Mouse (Mus musculus) hindbrain, embryonic 10.5 days (tissue): ENCODE results near the gene Synj1. TPM values are rescaled to one million over a fixed set of nuclear protein-coding genes. Genes with fewer than 3 reads are reported as not detected.

Source experiments
- DNase-seq: peaks from one replicate; pipeline ENCODE4 v3.0.0-alpha.2; 2017; ENCODE audit warnings: low spot score
- H3K27ac ChIP-seq: fragments of 300-500 bp; sonication (generic); 2 replicates; pipeline ENCODE4 v1.5.1; 2016; ENCODE audit warnings: mild to moderate bottlenecking, moderate library complexity
- H3K27me3 ChIP-seq: fragments of 300-500 bp; sonication (generic); 2 replicates; pipeline ENCODE4 v1.6.1; 2016; ENCODE audit warnings: mild to moderate bottlenecking; ENCODE audit not compliant: poor library complexity, insufficient read depth, severe bottlenecking
- H3K36me3 ChIP-seq: fragments of 300-500 bp; sonication (generic); 2 replicates; pipeline ENCODE4 v1.6.1; 2016; ENCODE audit warnings: mild to moderate bottlenecking, moderate library complexity
- H3K4me1 ChIP-seq: fragments of 300-500 bp; sonication (generic); replicated peaks from 2 replicates; pipeline ENCODE4 v1.6.1; 2016; ENCODE audit warnings: mild to moderate bottlenecking
- H3K4me3 ChIP-seq: fragments of 300-500 bp; sonication (generic); 2 replicates; pipeline ENCODE4 v1.5.1; 2016; ENCODE audit warnings: mild to moderate bottlenecking, moderate library complexity
- H3K9me3 ChIP-seq: fragments of 300-500 bp; sonication (generic); 2 replicates; pipeline ENCODE4 v1.6.1; 2016; ENCODE audit warnings: mild to moderate bottlenecking, moderate library complexity
- WGBS: fragments of 180-500 bp; shearing (Covaris S2); methylation state at CpG from one replicate; pipeline ENCODE4 v1.1.7; 2016; 5-methylcytosine and 5-hydroxymethylcytosine counted together
- polyA plus RNA-seq: library from polyadenylated mRNA; unstranded; fragments of >200 nt; fragmentation: Nextera tagmentation; extraction: Ambion mirVana; gene quantifications from 2 replicates; pipeline ENCODE4 v1.2.1, GENCODE M21; 2016

Synj1 gene
- polyA plus RNA-seq, 1 experiment from 2014 or later = 19.3 TPM

DNA sequence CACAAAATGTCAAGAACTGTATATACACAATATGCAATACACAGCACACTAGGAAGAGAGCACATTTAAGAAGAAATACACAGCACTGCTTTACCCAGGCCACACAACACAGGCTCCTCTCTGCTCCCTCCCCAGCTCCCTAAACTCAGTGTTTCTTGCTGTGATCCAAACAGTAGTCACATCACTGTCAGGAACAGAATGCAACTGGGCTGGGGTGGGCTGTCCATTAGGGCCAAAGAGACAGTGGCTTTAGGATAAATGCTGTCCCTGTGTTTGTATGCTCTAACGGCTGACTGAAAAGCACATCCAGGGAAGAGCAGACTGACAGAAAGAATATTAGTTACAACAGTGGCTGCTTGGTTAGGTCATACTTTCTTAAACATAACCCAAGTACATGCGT is 18.8 kb upstream of the Synj1 start:
- H3K9me3 ChIP-seq = no peaks in the 10 kb centered on the region
- no peak overlapping the region for H3K27ac ChIP-seq
- DNase-seq = no peak
- 89% methylated on average over 2 of the region's 2 CpGs for WGBS
- no peaks in the 10 kb centered on the region for H3K4me1 ChIP-seq
- H3K4me3 ChIP-seq = no peak overlapping the region
- no peaks in the 10 kb centered on the region for H3K27me3 ChIP-seq
- H3K36me3 ChIP-seq = peaks cover 96% of the 10 kb centered on the region

DNA sequence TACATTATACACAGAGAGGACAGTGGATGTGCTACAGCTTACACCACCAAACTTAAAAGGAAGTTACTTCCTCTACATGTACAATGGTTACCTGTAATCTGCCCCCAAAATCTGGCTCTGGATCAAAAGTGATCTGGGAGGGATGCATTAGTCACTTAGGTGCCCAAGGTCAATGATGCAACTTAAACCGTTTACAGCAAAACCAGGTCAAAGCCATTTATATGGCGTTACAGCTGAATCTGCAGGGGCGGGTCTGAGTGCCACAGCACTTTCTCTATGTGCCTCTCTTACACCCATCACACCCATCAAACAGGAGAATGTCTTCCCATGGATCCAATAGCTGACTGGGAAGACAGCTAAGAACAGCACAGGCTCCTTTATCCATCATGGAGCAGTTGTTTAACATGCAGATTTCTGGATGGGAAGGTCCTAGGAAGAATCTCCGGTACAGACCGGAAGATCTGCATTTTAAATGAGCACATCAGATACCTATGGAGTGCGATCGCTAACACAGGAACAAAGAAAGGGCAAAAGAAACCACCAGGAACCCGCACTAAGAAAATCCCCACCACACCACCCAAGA is 18.1 kb upstream of the Synj1 start:
- H3K4me1 ChIP-seq = no peaks in the 10 kb centered on the region
- no peaks in the 10 kb centered on the region for H3K9me3 ChIP-seq
- peaks cover 96% of the 10 kb centered on the region for H3K36me3 ChIP-seq
- no peak for DNase-seq
- 94% methylated on average over 8 of the region's 8 CpGs for WGBS
- no peaks in the 10 kb centered on the region for H3K27me3 ChIP-seq
- no peak overlapping the region for H3K4me3 ChIP-seq
- H3K27ac ChIP-seq = no peak overlapping the region

DNA sequence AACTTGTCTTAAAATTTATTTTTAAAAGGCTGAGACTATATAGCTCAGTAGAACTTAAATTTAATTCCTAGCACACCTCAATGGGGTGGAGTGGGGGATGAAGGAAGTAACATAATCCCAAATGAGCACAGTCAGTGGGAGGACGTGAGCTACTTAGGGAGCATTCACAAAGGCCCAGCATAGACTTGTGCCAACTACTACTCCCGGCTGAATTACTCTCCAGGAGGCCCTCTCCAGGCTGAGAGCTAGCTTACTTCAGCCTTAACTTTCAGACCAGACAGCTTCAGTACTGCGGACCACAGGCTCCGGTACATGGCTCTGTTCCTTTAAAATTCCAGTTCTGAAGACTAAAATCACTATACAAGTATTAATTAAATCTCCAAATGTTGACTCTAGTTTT is 15.2 kb upstream of the Synj1 start:
- Histone ChIP-seq H3K27ac (no peak overlapping the region), H3K9me3 (peaks cover 4% of the 10 kb centered on the region; the same call in 1 of the 2 replicates), H3K36me3 (peaks cover 96% of the 10 kb centered on the region), H3K4me3 (no peak overlapping the region), H3K27me3 (no peaks in the 10 kb centered on the region), H3K4me1 (no peaks in the 10 kb centered on the region)
- WGBS = 90% methylated on average over 4 of the region's 4 CpGs
- no peak for DNase-seq

DNA sequence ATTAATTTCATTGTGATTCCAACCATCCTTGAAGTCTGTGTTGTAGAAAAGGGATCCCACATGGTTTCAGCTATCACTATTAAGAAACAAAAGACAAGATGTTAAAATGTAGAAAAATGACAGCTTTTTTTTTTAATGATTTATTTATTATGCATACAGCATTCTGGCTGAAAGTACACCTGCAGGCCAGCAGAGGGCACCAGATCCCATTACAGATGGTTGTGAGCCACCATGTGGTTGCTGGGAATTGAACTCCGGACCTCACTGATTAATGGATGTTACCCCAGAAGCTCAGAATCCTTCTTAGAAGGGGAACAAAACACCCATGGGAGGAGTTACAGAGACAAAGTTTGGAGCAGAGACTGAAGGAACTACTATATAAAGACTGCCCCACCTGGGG is 12.3 kb upstream of the Synj1 start:
- H3K36me3 ChIP-seq = peaks cover 99% of the 10 kb centered on the region
- no peak for DNase-seq
- WGBS = 91% methylated on average over 1 of the region's 1 CpGs
- H3K27ac ChIP-seq = no peak overlapping the region
- no peaks in the 10 kb centered on the region for H3K4me1 ChIP-seq
- no peaks in the 10 kb centered on the region for H3K27me3 ChIP-seq
- H3K9me3 ChIP-seq = peaks cover 4% of the 10 kb centered on the region; the same call in 1 of the 2 replicates
- H3K4me3 ChIP-seq = no peak overlapping the region

DNA sequence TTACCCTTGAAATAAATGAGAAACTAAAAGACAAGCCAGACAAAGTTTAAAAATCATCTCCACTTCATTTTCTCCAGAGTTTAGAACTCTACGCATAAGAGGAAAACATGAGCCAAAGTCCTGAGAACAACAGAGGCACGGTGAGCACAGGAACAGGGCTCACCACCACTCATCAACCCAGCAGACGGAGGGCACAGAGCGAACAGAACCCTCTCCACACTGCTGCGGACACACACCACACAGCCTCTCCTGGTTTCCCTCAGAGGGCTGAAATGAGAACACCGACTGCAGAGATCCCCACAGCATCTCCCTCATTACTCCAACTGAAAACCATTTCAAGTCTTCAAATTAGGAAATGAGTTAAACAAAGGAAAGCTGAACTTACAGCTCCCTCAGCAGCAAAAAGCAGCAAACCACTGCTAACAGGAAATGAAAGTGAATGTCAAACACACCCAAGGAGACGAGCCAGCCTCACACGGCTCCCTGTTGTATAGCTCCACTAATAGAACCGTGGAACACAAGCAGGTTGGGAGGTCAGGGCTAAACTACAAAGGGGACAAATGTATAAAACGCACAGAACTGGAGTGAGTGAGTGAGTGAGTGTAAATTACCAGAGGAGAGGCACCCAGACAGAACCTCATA is 9.9 kb upstream of the Synj1 start:
- 95% methylated on average over 10 of the region's 10 CpGs for WGBS
- Histone ChIP-seq H3K4me1 (no peaks in the 10 kb centered on the region), H3K4me3 (no peak overlapping the region), H3K9me3 (peaks cover 4% of the 10 kb centered on the region; the same call in 1 of the 2 replicates), H3K36me3 (peaks cover 99% of the 10 kb centered on the region), H3K27ac (no peak overlapping the region), H3K27me3 (no peaks in the 10 kb centered on the region)
- DNase-seq = no peak

DNA sequence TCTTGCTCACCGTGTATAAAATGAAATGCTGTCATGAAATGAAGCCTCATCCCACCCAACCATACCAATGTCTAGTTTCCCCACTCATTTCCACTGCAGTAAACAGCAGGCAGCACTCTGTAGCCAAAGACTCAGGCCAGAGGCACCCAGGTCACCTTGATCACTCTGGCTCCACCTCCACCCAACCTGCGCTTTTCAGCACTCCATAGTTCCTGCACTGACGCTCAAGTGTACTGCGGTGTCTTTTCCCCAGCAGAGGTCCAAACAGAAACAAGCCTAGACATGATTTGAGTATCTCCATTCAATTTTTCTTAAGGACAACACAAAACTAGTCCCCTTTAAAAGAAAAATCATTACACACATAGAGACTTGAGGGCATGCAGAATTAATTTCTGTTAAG is 8.4 kb upstream of the Synj1 start:
- Histone ChIP-seq H3K36me3 (peaks cover 99% of the 10 kb centered on the region), H3K9me3 (peaks cover 4% of the 10 kb centered on the region; the same call in 1 of the 2 replicates), H3K4me3 (no peak overlapping the region), H3K27ac (no peak overlapping the region), H3K27me3 (no peaks in the 10 kb centered on the region), H3K4me1 (no peaks in the 10 kb centered on the region)
- 96% methylated on average over 4 of the region's 4 CpGs for WGBS
- no peak for DNase-seq

DNA sequence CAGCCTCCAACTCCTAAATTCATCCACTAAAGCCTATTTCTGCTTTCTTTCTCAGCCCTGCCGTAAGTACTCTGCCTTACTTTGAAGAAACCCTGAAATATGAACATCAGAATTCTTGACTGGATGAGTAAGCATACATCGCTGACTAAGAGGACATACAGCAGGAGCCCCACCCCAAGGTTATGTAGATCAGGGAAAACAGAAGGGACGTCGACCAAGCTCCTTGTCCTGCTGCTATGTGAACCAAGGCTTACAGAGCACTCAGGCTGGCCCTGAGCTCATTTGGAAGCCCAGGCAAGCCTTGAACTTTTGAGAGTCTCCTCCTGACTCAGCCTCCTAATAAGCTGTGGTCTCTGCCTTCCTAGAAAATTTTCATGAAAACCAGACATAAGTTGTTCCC is 4.7 kb upstream of the Synj1 start:
- no peak for DNase-seq
- WGBS = 91% methylated on average over 4 of the region's 4 CpGs
- peaks cover 11% of the 10 kb centered on the region; the same call in 1 of the 2 replicates for H3K4me1 ChIP-seq
- H3K27ac ChIP-seq = no peak overlapping the region
- H3K4me3 ChIP-seq = no peak overlapping the region
- no peaks in the 10 kb centered on the region for H3K9me3 ChIP-seq
- no peaks in the 10 kb centered on the region for H3K27me3 ChIP-seq
- peaks cover 75% of the 10 kb centered on the region for H3K36me3 ChIP-seq

DNA sequence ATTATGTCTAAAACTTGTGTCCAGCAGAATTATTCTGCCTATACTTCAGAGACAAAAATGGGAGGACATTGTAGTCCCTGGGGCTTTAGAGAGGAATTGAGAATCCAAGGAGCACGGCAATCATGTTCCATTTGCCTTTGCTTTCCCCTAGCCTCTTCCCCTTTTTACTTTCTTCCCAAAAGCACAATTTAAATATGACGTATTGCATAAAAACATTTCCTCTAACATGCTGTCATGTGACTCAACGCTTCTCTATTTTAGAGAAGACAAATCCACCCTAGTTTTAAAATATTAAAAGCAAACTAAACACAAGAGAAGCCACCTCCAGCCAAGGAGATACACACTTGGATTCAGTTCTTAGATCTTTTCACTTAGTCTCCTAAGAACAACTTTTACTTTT is 739 bp upstream of the Synj1 start:
- Histone ChIP-seq H3K4me1 (peaks cover 21% of the 10 kb centered on the region), H3K9me3 (no peaks in the 10 kb centered on the region), H3K4me3 (peak overlapping the region; percentile 68), H3K27me3 (no peaks in the 10 kb centered on the region), H3K36me3 (peaks cover 41% of the 10 kb centered on the region), H3K27ac (peak overlapping the region; percentile 92)
- WGBS = 50% methylated on average over 3 of the region's 3 CpGs
- no peak for DNase-seq

DNA sequence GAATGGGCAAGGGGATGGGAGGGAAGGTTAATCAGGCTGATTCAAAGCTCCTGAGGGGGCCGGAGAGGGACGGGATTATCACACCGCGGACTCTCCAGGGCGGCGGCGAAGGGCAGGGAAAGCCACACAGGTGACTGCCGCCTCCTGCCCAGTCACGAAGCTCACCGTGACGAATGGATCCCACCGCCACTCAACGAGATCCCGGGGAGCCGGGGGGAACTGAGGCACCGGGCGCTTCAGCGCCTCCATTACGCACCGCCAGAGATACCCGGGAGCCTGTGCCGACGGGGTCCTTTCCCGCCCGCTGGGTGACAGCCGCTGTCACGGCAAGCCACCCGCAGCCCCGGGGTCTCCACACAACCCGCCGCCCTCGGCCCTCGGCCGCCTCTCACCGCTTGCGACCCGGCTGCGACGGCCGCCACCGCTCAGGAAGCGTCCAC is 507 bp downstream of the Synj1 start:
- peaks cover 28% of the 10 kb centered on the region for H3K36me3 ChIP-seq
- H3K27me3 ChIP-seq = no peaks in the 10 kb centered on the region
- DNase-seq = no peak
- H3K27ac ChIP-seq = peak overlapping the region; percentile 92
- H3K9me3 ChIP-seq = no peaks in the 10 kb centered on the region
- H3K4me3 ChIP-seq = peak overlapping the region; percentile 68
- H3K4me1 ChIP-seq = peaks cover 21% of the 10 kb centered on the region
- under 1% methylated on average over 42 of the region's 42 CpGs for WGBS

DNA sequence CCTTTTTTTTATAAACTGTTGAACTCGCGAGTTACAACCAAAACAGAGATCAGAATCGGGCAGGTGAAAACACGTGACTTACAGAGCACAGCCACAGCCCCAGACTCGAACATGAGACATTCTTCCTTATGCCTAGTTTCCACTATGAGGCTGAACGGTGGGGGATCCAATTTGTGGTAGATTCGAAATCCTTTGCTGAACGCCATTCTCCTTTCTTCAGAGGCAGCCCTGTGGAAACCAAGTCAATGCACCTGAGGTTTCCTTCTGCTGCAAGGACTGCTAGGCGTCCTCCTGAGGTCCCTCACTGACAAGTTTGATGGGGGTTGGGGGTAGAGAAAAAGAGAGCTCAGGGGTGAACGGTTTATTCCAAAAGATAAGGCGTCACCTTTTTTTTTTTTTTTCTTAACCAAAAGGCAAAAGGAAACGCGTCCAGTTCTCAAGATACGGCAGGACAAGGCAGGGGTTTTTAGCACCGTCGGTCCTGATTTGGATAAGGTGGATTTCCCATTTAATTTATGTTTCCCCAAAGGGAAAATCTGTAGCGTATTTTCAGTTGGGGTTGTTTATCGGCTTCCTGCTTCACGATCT is 1.1 kb downstream of the Synj1 start:
- H3K4me1 ChIP-seq = peaks cover 21% of the 10 kb centered on the region
- no peaks in the 10 kb centered on the region for H3K9me3 ChIP-seq
- peak overlapping the region; percentile 68 for H3K4me3 ChIP-seq
- peaks cover 23% of the 10 kb centered on the region for H3K36me3 ChIP-seq
- H3K27me3 ChIP-seq = no peaks in the 10 kb centered on the region
- WGBS = 2% methylated on average over 19 of the region's 19 CpGs
- peak; percentile 11 for DNase-seq
- peak overlapping the region; percentile 92 for H3K27ac ChIP-seq

DNA sequence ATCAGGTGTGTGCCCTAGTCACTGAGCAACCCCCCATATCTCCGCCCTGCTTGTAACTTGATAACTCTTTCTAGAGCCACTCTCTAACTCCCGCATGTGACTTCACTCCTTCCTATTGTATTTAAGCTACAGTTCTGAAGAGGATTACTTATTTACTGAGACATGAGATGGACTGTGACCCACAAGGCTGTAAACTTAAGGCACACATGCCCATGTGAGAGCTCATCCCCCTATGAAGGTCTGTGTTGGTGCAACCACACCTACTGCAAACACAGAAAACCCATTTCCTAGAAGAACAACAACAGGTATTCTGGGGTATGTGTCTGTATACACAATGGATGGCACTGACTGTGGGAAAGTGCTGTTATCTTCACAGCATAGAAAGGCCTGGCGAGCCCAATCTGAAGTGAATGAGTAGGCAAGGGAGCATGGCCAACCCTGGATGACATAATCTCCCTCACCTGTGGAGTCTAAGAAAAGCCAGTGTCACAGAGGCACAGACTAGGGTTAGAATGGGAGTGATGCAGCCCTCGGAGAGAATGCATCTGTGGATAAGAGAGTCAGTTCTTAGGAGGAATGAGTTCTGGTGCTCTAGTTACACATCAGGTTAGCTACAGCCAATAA is 6.1 kb downstream of the Synj1 start:
- WGBS = 86% methylated on average over 4 of the region's 4 CpGs
- Histone ChIP-seq H3K27ac (no peak overlapping the region), H3K27me3 (no peaks in the 10 kb centered on the region), H3K9me3 (no peaks in the 10 kb centered on the region), H3K4me3 (no peak overlapping the region), H3K4me1 (peaks cover 9% of the 10 kb centered on the region), H3K36me3 (peaks cover 10% of the 10 kb centered on the region)
- DNase-seq = no peak

DNA sequence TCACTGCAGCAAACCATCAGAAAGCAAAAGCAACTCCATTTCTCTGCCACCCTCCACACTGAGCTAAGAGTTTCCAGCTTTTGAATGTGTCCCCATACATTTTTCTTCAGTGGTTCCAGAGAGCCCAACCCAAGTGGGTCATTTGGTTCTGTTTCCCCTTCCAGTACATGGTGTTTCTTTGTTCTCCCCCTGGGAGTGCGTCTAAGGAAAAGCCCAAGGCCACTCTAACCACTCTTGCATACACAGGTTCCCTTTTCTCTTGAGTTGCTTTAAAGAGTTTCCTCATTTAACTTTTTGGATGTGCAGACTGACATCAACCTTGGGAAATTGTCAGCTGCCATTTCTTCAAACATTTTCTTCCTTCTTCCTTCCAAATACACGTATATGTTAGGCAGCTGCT is 10.0 kb downstream of the Synj1 start:
- Histone ChIP-seq H3K27me3 (no peaks in the 10 kb centered on the region), H3K36me3 (peaks cover 6% of the 10 kb centered on the region), H3K4me3 (no peak overlapping the region), H3K27ac (no peak overlapping the region), H3K4me1 (peaks cover 5% of the 10 kb centered on the region; the same call in 1 of the 2 replicates), H3K9me3 (no peaks in the 10 kb centered on the region)
- DNase-seq = no peak
- WGBS = 87% methylated on average over 2 of the region's 2 CpGs

DNA sequence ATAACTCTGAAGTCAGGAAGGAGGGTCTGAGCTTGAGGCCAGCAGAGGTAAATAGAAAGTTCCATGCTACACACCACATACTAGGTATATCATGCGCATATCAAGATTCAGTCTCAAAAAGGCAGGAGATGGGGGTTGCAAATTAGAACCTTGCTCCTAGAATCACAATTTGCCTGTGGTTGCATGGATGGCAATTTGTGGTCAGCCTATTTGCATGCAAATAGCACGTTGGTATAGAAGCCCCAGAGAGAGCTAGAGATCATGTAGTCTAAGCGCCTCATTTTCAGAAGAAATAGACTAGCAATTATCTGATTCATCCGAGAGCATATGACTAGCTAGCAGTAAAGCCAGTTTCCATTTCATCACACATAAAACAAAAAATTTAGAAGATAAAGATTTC is 11.3 kb downstream of the Synj1 start:
- Histone ChIP-seq H3K36me3 (peaks cover 6% of the 10 kb centered on the region), H3K27ac (no peak overlapping the region)

More for the DNA sequence above, 11.3 kb downstream of the Synj1 start:
- WGBS = 78% methylated on average over 4 of the region's 4 CpGs
- Histone ChIP-seq H3K4me3 (no peak overlapping the region), H3K9me3 (no peaks in the 10 kb centered on the region), H3K4me1 (peaks cover 5% of the 10 kb centered on the region; the same call in 1 of the 2 replicates), H3K27me3 (no peaks in the 10 kb centered on the region)
- DNase-seq = no peak
